Mouse (Mus musculus): ENCODE data around the gene Sox6.

The Sox6 gene

GRCm38 (mm10) chr7:115891482-115891881 is 147.1 kb downstream of the Sox6 start:
- no peak for DNase-seq (ENCODE audit: low spot score in 2 of 2)

DNA sequence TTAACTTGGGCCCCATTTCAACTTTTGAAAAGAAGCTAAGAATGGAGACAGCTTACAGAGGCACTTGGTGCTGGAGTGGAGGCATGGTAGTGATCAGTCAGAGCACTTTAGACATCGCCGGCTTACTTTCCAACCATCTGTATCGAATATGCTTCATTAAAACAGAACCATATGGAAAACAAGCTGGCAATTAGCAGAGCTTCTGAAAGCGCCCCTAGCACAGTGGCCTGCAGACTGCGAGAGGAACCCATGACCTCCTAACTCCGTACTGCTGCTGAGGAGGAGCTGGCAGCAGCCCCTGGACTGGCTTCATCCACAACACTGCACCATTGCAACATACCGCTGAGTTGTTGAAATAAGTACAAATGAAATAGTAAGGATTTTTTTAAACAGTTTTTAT is 148.7 kb downstream of the Sox6 start:
- DNase-seq (ENCODE audit: low spot score in 2 of 2) = no peak

DNA sequence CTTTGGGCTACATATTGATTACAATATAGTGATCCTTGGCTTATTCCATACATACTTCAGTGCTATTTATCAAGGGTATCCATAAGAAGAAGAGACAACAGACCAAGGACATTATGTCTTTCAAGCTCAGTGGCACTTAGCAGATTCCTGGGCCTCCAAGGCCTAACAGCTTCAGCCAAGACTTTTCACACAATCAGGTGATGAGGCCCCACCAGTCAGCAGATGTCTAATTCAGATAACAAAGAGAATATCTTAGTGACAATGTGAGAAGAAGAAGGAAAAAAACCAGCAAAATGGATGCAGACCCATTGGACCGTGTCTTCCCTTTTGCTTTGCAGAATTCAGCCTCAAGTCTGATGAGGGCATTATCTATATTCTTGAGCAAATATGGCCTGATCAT is 150.0 kb downstream of the Sox6 start:
- no peak for DNase-seq (ENCODE audit: low spot score in 2 of 2)

GRCm38 (mm10) chr7:115888120-115888519 is 150.5 kb downstream of the Sox6 start:
- DNase-seq (ENCODE audit: low spot score in 2 of 2) = no peak

DNA sequence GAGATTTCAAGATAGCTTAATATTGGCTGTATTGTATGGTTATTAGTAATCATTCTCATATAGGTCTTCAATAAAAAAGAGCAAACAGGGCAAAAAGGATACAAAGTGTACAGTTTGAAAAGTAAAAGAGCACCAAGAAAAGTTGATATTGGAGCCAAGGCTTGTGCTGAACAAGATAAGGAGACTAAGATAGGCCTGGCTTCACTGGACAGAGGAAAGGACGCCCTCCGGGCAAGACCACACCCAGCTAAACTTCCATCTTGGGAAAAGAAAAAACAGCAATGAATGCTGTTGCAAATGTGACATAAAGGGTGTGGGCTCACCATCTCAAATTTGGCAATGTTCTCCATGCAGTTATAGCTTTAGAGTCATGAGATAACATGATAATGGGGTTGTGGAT is 165.7 kb downstream of the Sox6 start:
- DNase-seq (ENCODE audit: low spot score in 2 of 2) = no peak

GRCm38 (mm10) chr7:115868504-115868903 is 170.1 kb downstream of the Sox6 start:
- DNase-seq (ENCODE audit: low spot score in 2 of 2) = no peak

GRCm38 (mm10) chr7:115867518-115868270 is 170.9 kb downstream of the Sox6 start:
- no peak for DNase-seq (ENCODE audit: low spot score in 2 of 2)

DNA sequence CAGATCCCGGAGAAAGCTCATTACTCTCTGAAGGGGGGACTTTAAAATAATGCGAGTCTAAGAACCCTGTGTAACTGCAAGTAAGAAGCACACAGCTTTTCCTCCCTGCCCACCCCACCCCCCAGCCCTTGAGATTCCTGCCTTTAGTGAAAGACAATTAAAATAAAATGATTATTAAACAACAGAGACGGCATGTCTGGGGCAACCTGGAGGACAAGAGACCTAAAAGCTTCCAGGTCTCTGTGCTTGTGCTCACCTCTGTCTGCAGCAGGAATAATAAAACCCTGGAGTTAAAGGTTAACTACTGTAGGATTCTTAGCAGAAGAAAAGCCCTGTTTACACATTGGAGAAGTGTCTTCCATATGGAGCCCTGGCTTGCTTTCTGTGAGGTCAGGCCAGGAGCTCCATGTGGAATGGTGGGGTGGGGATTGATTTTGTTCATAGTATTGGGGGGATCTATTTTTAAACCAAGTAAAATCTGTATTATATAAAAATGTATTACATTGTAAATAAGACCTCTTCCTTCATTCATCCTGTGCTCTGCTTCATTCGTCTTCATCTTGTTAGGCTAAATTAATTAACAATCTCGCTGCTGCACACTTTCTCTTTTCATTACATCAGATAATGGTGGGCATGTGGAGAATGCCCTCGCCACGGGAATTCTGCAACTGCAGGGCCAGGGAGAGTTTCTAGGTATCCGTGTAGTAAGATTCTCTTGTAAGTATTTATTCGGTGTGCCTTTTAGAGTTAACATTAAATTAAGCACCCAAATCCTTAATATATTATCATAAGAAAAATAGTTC is 171.7 kb downstream of the Sox6 start:
- DNase-seq (ENCODE audit: low spot score in 2 of 2) = no peak

- no peak for DNase-seq (ENCODE audit: low spot score in 2 of 2)
Measured at GRCm38 (mm10) chr7:115865979-115866697, 172.5 kb downstream of the Sox6 start.

- no peak for DNase-seq (ENCODE audit: low spot score in 2 of 2)
Measured at GRCm38 (mm10) chr7:115865231-115865630, 173.4 kb downstream of the Sox6 start.

DNA sequence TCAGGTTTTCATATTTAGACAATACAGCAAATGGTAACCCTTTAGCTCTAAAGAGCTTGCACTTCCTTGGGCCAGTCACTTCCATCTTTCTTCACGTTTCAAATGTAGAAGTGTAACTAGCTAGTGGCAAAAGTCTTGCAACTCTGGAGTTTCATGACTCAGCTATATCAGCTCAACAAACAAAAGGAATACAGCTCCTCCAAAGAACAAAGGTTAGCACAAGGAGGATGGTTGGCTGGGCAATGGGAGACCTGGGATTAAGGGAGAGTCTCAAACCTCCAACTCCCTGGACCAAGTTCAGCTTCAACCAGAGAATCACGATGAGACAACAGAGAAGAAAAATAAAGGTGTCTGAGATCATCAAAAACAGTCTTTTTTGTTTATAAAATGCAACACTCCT is 174.2 kb downstream of the Sox6 start:
- DNase-seq (ENCODE audit: low spot score in 2 of 2) = no peak

- DNase-seq (ENCODE audit: low spot score in 2 of 2) = no peak
Measured at GRCm38 (mm10) chr7:115859691-115860401, 178.8 kb downstream of the Sox6 start.

DNA sequence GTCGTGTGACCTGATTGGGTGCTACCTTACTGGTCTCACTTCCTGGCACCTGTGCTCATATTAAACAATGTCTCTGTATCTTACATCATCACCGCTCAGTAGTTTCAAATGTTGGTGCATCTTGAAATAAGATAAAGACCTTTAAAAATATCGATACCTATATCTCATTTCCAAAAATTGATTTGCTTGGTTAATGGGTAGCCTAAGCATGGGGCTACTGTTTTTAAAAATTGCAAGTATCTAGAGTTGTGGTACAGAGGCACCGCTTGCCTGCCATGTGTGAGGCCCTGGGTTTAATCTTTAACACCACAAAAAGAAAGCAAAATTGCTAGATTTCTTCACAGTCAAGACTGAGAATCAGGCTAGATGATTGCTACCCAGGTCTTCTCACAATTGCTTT is 187.5 kb downstream of the Sox6 start:
- no peak for DNase-seq (ENCODE audit: low spot score in 2 of 2)

GRCm38 (mm10) chr7:115845791-115846366 is 192.7 kb downstream of the Sox6 start:
- no peak for DNase-seq (ENCODE audit: low spot score in 2 of 2)

DNA sequence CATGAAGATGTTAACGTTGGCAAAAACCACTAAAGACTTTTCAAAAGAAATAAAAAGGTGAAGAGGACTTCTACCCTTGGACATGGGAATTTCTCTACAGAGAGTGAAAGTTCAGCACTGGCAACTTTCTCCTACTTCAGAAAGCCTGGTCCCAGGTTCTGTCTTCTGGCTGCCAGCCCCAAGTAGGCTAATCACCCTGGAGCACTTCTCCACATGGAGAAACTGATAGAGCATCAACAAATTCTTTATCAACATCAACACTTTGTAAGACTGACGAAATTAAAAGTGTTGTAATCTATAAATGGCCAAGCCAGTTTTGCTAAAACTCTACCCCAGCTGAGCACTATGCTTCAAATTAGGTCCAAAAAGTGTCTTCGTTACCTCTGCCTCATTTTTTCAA is 193.7 kb downstream of the Sox6 start:
- no peak for DNase-seq (ENCODE audit: low spot score in 2 of 2)

GRCm38 (mm10) chr7:115844431-115844830 is 194.2 kb downstream of the Sox6 start:
- DNase-seq (ENCODE audit: low spot score in 2 of 2) = no peak

DNA sequence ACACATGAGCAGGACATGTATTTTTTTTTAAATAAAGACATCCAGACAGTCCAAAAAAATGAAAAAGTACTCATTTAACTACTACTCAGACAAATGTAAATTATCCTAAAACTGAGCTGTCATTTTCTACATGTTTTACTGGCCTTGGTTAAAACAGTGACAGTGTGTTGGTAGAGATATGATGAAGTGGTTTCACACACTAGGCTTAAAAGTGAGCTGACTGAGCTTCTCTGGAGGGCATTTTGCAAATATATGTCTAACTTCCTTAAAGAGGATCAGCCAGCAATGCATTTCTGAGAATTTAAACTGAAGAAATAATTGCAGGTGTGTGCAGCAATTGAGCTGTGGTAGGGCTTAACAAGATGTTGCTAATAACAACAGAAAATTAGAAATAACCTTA is 196.3 kb downstream of the Sox6 start:
- no peak for DNase-seq (ENCODE audit: low spot score in 2 of 2)

GRCm38 (mm10) chr7:115840613-115841012 is 198.0 kb downstream of the Sox6 start:
- no peak for DNase-seq (ENCODE audit: low spot score in 2 of 2)

DNA sequence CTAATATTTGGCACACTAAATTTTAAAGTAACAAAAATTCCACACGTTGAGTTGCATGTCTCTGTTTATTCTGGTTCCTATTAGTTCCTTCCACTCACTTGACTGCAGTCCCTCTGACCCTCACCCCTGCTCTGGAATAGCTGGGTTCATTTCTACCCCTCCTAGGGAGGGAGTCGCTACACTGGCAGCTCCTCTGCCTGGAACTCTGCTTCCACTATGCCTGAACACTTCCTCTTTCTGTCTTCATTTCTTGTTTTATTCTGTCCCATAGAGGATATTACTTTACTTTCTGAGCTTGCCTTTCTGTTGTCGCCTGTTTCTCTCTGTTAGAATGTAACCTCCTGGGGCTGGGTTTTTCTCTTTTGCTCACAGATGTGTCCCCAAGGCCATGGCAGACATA is 203.6 kb downstream of the Sox6 start:
- no peak for DNase-seq (ENCODE audit: low spot score in 2 of 2)

- no peak for DNase-seq (ENCODE audit: low spot score in 2 of 2)
Measured at GRCm38 (mm10) chr7:115833701-115834100, 204.9 kb downstream of the Sox6 start.
